Mouse (Mus musculus) heart, postnatal 0 days (tissue): Measurements from ENCODE around the gene Gnb1. TPM values are rescaled to one million over a fixed set of nuclear protein-coding genes. Genes with fewer than 3 reads are reported as not detected.
"Not testable (repeated sequence)": the region's sequence is repeated elsewhere in the genome, so short reads cannot be mapped to it uniquely, and the experiment has no call there.

ENCODE experiments used
- ATAC-seq: fragments of 200-750 bp; cut with Nextera tagmentation; 2 replicates; pipeline ENCODE4 v1.8.0; 2017; ENCODE audit warnings: low read depth, moderate number of reproducible peaks, moderate library complexity; ENCODE audit not compliant: insufficient read depth
- DNase-seq: peaks from one replicate; pipeline ENCODE4 v3.0.0-alpha.2; 2016; ENCODE audit warnings: low spot score
- H3K27ac ChIP-seq: fragments of 300-500 bp; sonication (generic); 2 replicates; pipeline ENCODE4 v1.5.1; 2014; ENCODE audit warnings: low read depth, mild to moderate bottlenecking
- H3K27me3 ChIP-seq: fragments of 300-500 bp; sonication (generic); 2 replicates; pipeline ENCODE4 v1.6.1; 2014; ENCODE audit warnings: low read length, mixed read lengths; ENCODE audit not compliant: control insufficient read depth, insufficient read depth
- H3K36me3 ChIP-seq: fragments of 300-500 bp; sonication (generic); replicated peaks from 2 replicates; pipeline ENCODE4 v1.6.1; 2014; ENCODE audit warnings: low read length, mixed read lengths; ENCODE audit not compliant: control insufficient read depth, insufficient read depth
- H3K4me1 ChIP-seq: fragments of 300-500 bp; sonication (generic); 2 replicates; pipeline ENCODE4 v1.6.1; 2014; ENCODE audit warnings: antibody characterized with exemption; ENCODE audit not compliant: control insufficient read depth, insufficient read depth
- H3K4me2 ChIP-seq: fragments of 300-500 bp; sonication (generic); 2 replicates; pipeline ENCODE4 v1.6.1; 2014; ENCODE audit warnings: low read depth, mild to moderate bottlenecking, low read length, moderate library complexity
- H3K4me3 ChIP-seq: fragments of 300-500 bp; sonication (generic); 2 replicates; pipeline ENCODE4 v1.5.1; 2014; ENCODE audit warnings: low read depth, low read length
- H3K9ac ChIP-seq: fragments of 300-500 bp; sonication (generic); replicated peaks from 2 replicates; pipeline ENCODE4 v1.6.1; 2014; ENCODE audit warnings: low read depth, low read length, mixed read lengths
- H3K9me3 ChIP-seq: fragments of 300-500 bp; sonication (generic); replicated peaks from 2 replicates; pipeline ENCODE4 v1.6.1; 2016; ENCODE audit warnings: low read length; ENCODE audit not compliant: control insufficient read depth
- CTCF ChIP-seq: IDR thresholded peaks from 2 replicates; pipeline ENCODE4 v1.5.1; 2016; ENCODE audit warnings: antibody characterized with exemption, control low read depth, low read depth
- EP300 ChIP-seq: IDR thresholded peaks from 2 replicates; pipeline ENCODE4 v1.6.1; 2016; ENCODE audit warnings: antibody characterized with exemption, low read depth
- WGBS: fragments of 180-500 bp; shearing (Covaris S2); extraction: QIAGEN DNeasy Blood & Tissue Kit; methylation state at CpG from one replicate; pipeline ENCODE4 v1.1.7; 2014; 5-methylcytosine and 5-hydroxymethylcytosine counted together
- polyA plus RNA-seq: library from polyadenylated mRNA; unstranded; fragments of >200 nt; fragmentation: Nextera tagmentation; extraction: Ambion mirVana; gene quantifications from 2 replicates; pipeline ENCODE4 v1.2.1, GENCODE M21; 2015
- total RNA-seq: library from RNA; depleted of rRNA; stranded (reverse); fragments of >200 nt; gene quantifications from 2 replicates; pipeline ENCODE4 v1.2.3, GENCODE M21; 2014; ENCODE audit warnings: low replicate concordance

The Gnb1 gene
- total and polyA plus RNA-seq, 2 experiments from 2014 or later: 158 to 255 TPM

- WGBS: 39% methylated on average over 5 of the region's 5 CpGs
- no peak overlapping the region for H3K9ac ChIP-seq
- no peak overlapping the region for H3K4me3 ChIP-seq
- H3K4me2 ChIP-seq: no peak overlapping the region
- no peaks in the 10 kb centered on the region for H3K36me3 ChIP-seq
- no peak overlapping the region for H3K27ac ChIP-seq
- H3K9me3 ChIP-seq: no peaks in the 10 kb centered on the region
- ATAC-seq (peak; percentile 70), DNase-seq (no peak)
- TF ChIP-seq CTCF (no peak), EP300 (no peak)
- H3K27me3 ChIP-seq: peaks cover 9% of the 10 kb centered on the region; the same call in 1 of the 2 replicates
- peaks cover 11% of the 10 kb centered on the region; the same call in 1 of the 2 replicates for H3K4me1 ChIP-seq
Measured at GRCm38 (mm10) chr4:155473319-155473718, 17.8 kb upstream of the Gnb1 start.

- H3K27ac ChIP-seq, H3K9ac ChIP-seq, H3K4me2 ChIP-seq, H3K4me3 ChIP-seq, H3K36me3 ChIP-seq, H3K9me3 ChIP-seq, DNase-seq, ATAC-seq, H3K27me3 ChIP-seq: not testable (repeated sequence)
- WGBS: 49% methylated on average over 2 of the region's 2 CpGs
- peaks cover 11% of the 10 kb centered on the region; the same call in 1 of the 2 replicates for H3K4me1 ChIP-seq
Measured at GRCm38 (mm10) chr4:155473796-155474195, 17.4 kb upstream of the Gnb1 start.

GRCm38 (mm10) chr4:155481381-155482124, 9.6 kb upstream of the Gnb1 start:
- no peaks in the 10 kb centered on the region for H3K27me3 ChIP-seq
- no peaks in the 10 kb centered on the region for H3K9me3 ChIP-seq
- DNase-seq (peak; percentile 80), ATAC-seq (peak; percentile 84)
- peak; percentile 98 for TF ChIP-seq CTCF
- TF ChIP-seq EP300: no peak
- 14% methylated on average over 28 of the region's 28 CpGs for WGBS
- peak overlapping the region; percentile 29 for H3K9ac ChIP-seq
- H3K27ac ChIP-seq: peak overlapping the region; percentile 52
- H3K4me2 ChIP-seq: peak overlapping the region; percentile 61
- H3K4me1 ChIP-seq: 0 out of 2 replicates have a peak, but pooled peaks cover 6% of the 10 kb centered on the region
- H3K36me3 ChIP-seq: no peaks in the 10 kb centered on the region
- H3K4me3 ChIP-seq: peak overlapping the region; percentile 34

GRCm38 (mm10) chr4:155482125-155482480, 9.1 kb upstream of the Gnb1 start:
- TF ChIP-seq EP300: no peak
- no peak for TF ChIP-seq CTCF
- 0 out of 2 replicates have a peak, but pooled peaks cover 6% of the 10 kb centered on the region for H3K4me1 ChIP-seq
- no peaks in the 10 kb centered on the region for H3K9me3 ChIP-seq
- WGBS: 82% methylated on average over 6 of the region's 6 CpGs
- H3K27ac ChIP-seq: peak overlapping the region; percentile 52
- DNase-seq (no peak), ATAC-seq (no peak)
- H3K9ac ChIP-seq: peak overlapping the region; percentile 29; the same call in 1 of the 2 replicates
- no peaks in the 10 kb centered on the region for H3K36me3 ChIP-seq
- peak overlapping the region; percentile 34; the same call in 1 of the 2 replicates for H3K4me3 ChIP-seq
- peak overlapping the region; percentile 61 for H3K4me2 ChIP-seq
- H3K27me3 ChIP-seq: no peaks in the 10 kb centered on the region

- ATAC-seq (no peak), DNase-seq (no peak)
- H3K36me3 ChIP-seq: no peaks in the 10 kb centered on the region
- H3K4me3 ChIP-seq: no peak overlapping the region
- H3K4me2 ChIP-seq: no peak overlapping the region
- H3K4me1 ChIP-seq: peaks cover 11% of the 10 kb centered on the region
- WGBS: 91% methylated on average over 8 of the region's 8 CpGs
- no peak for TF ChIP-seq CTCF
- TF ChIP-seq EP300: no peak
- no peaks in the 10 kb centered on the region for H3K9me3 ChIP-seq
- H3K27me3 ChIP-seq: no peaks in the 10 kb centered on the region
- H3K9ac ChIP-seq: no peak overlapping the region
- H3K27ac ChIP-seq: no peak overlapping the region
Measured at GRCm38 (mm10) chr4:155482733-155483540, 8.2 kb upstream of the Gnb1 start.
